Mouse (Mus musculus): ENCODE measurements around the gene Hnf4a. TPM values are rescaled to one million over a fixed set of nuclear protein-coding genes. Genes with fewer than 3 reads are reported as not detected.
A peak's percentile ranks its signal among the peaks of the same experiment; 100 is the strongest.

Gene Hnf4a
- polyA plus RNA-seq, 1 experiment from 2014 or later, result 0.11 TPM

DNA sequence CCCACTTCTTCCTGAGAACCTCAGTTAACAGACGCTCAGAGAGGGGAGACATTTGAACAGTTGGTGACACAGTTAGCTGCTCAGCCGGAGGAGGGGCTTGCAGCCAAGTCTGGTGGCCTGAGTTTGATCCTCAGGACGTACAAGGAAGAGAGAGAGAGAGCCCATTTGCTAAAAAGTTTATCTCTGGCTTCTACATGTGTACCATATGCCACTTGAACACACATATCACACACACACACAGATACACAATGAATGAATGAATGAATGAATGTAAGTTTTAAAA lies 90.2 kb downstream of the Hnf4a start:
- Histone ChIP-seq H3K27me3 (ENCODE audit: insufficient read depth, low read length) (no peaks in the 10 kb centered on the region), H3K27ac (ENCODE audit: low read depth) (peak overlapping the region; percentile 74), H3K36me3 (ENCODE audit: insufficient read depth) (no peaks in the 10 kb centered on the region), H3K4me1 (ENCODE audit: insufficient read depth) (peaks cover 10% of the 10 kb centered on the region; the same call in 1 of the 2 replicates), H3K9ac (no peak overlapping the region), H3K4me2 (no peak overlapping the region), H3K9me3 (ENCODE audit: low read depth, low read length) (no peaks in the 10 kb centered on the region), H3K4me3 (ENCODE audit: low read depth, low read length) (no peak overlapping the region)
- no peak for ATAC-seq (ENCODE audit: insufficient read depth)
- no peak for DNase-seq
- 57% methylated on average over 3 of the region's 3 CpGs for WGBS
- TF ChIP-seq CTCF (IDR thresholded peaks at IDR 0.05; ENCODE audit: low read depth), result no peak

GRCm38 (mm10) chr2:163597661-163598060 lies 91.1 kb downstream of the Hnf4a start:
- Histone ChIP-seq H3K4me1 (ENCODE audit: insufficient read depth) (peaks cover 11% of the 10 kb centered on the region; the same call in 1 of the 2 replicates), H3K9ac (no peak overlapping the region), H3K27me3 (ENCODE audit: insufficient read depth, low read length) (no peaks in the 10 kb centered on the region), H3K9me3 (ENCODE audit: low read depth, low read length) (no peaks in the 10 kb centered on the region), H3K4me3 (ENCODE audit: low read depth, low read length) (no peak overlapping the region), H3K27ac (ENCODE audit: low read depth) (no peak overlapping the region), H3K36me3 (ENCODE audit: insufficient read depth) (no peaks in the 10 kb centered on the region), H3K4me2 (no peak overlapping the region)
- peak; percentile 48 for DNase-seq
- peak; percentile 52 for TF ChIP-seq CTCF (IDR thresholded peaks at IDR 0.05; ENCODE audit: low read depth)
- ATAC-seq (ENCODE audit: insufficient read depth), result no peak
- 52% methylated on average over 4 of the region's 4 CpGs for WGBS

- no peak for ATAC-seq (ENCODE audit: insufficient read depth)
- 7% methylated on average over 1 of the region's 1 CpGs for WGBS
- Histone ChIP-seq H3K4me2 (no peak overlapping the region), H3K36me3 (ENCODE audit: insufficient read depth) (no peaks in the 10 kb centered on the region), H3K4me3 (ENCODE audit: low read depth, low read length) (no peak overlapping the region), H3K27me3 (ENCODE audit: insufficient read depth, low read length) (no peaks in the 10 kb centered on the region), H3K9ac (no peak overlapping the region), H3K27ac (ENCODE audit: low read depth) (no peak overlapping the region), H3K9me3 (ENCODE audit: low read depth, low read length) (no peaks in the 10 kb centered on the region), H3K4me1 (ENCODE audit: insufficient read depth) (peaks cover 11% of the 10 kb centered on the region; the same call in 1 of the 2 replicates)
- peak; percentile 79 for DNase-seq
- TF ChIP-seq CTCF (IDR thresholded peaks at IDR 0.05; ENCODE audit: low read depth), result peak; percentile 86
Measured at GRCm38 (mm10) chr2:163599226-163599625, 92.6 kb downstream of the Hnf4a start.

GRCm38 (mm10) chr2:163601066-163601465 lies 94.5 kb downstream of the Hnf4a start:
- TF ChIP-seq CTCF (IDR thresholded peaks at IDR 0.05; ENCODE audit: low read depth), result no peak
- WGBS, result 80% methylated on average over 7 of the region's 7 CpGs
- Histone ChIP-seq H3K9me3 (ENCODE audit: low read depth, low read length) (no peaks in the 10 kb centered on the region), H3K27ac (ENCODE audit: low read depth) (no peak overlapping the region), H3K4me1 (ENCODE audit: insufficient read depth) (peaks cover 11% of the 10 kb centered on the region; the same call in 1 of the 2 replicates), H3K27me3 (ENCODE audit: insufficient read depth, low read length) (no peaks in the 10 kb centered on the region), H3K36me3 (ENCODE audit: insufficient read depth) (no peaks in the 10 kb centered on the region), H3K9ac (no peak overlapping the region), H3K4me2 (no peak overlapping the region), H3K4me3 (ENCODE audit: low read depth, low read length) (no peak overlapping the region)
- DNase-seq (no peak), ATAC-seq (ENCODE audit: insufficient read depth) (no peak)

DNA sequence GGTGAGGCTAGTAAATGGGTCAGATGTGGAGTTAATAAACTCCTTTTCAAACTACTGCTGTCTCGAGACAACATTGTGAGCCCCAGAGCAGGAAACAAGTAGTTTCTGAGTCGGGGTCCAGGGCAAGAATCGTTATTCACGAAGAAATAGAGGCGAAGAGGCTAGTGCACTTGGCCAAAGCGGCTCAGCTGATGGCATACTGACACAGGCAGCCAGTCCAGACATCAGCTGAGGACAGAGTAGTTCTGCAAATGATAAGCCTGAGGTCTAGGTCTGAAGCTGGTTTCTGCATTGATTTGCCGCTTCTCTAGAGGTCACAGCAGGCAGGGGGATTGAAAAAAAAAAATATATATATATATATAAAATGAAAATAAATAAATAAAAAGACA lies 95.1 kb downstream of the Hnf4a start:
- no peak for TF ChIP-seq CTCF (IDR thresholded peaks at IDR 0.05; ENCODE audit: low read depth)
- Histone ChIP-seq H3K27ac (ENCODE audit: low read depth) (no peak overlapping the region), H3K4me1 (ENCODE audit: insufficient read depth) (peaks cover 5% of the 10 kb centered on the region; the same call in 1 of the 2 replicates), H3K27me3 (ENCODE audit: insufficient read depth, low read length) (no peaks in the 10 kb centered on the region), H3K9ac (peak overlapping the region; percentile 91), H3K4me3 (ENCODE audit: low read depth, low read length) (peak overlapping the region; percentile 91), H3K9me3 (ENCODE audit: low read depth, low read length) (no peaks in the 10 kb centered on the region), H3K36me3 (ENCODE audit: insufficient read depth) (no peaks in the 10 kb centered on the region), H3K4me2 (peak overlapping the region; percentile 81)
- ATAC-seq (ENCODE audit: insufficient read depth) (no peak), DNase-seq (no peak)
- WGBS, result 70% methylated on average over 7 of the region's 7 CpGs

GRCm38 (mm10) chr2:163602101-163602971 lies 95.7 kb downstream of the Hnf4a start, which contains the start of gene Ttpal:
TSS of gene Ttpal (plus strand) at chr2:163602314.
- 1% methylated on average over 57 of the region's 57 CpGs for WGBS
- peak within 1 kb of the TSS; percentile 91 for H3K9ac ChIP-seq
- no peaks in the 10 kb centered on the region for H3K27me3 ChIP-seq (ENCODE audit: insufficient read depth, low read length)

GRCm38 (mm10) chr2:163606161-163606560 lies 99.6 kb downstream of the Hnf4a start:
- 84% methylated on average over 7 of the region's 7 CpGs for WGBS
- no peak for ATAC-seq (ENCODE audit: insufficient read depth)

More at GRCm38 (mm10) chr2:163602101-163602971, 95.7 kb downstream of the Hnf4a start, which contains the start of gene Ttpal:
- TF ChIP-seq CTCF (IDR thresholded peaks at IDR 0.05; ENCODE audit: low read depth), result peak; percentile 70
- H3K36me3 ChIP-seq (ENCODE audit: insufficient read depth), result 0 out of 2 replicates have a peak, but pooled peaks cover 2% of the 10 kb centered on the region
- no peaks in the 10 kb centered on the region for H3K9me3 ChIP-seq (ENCODE audit: low read depth, low read length)
- peak within 1 kb of the TSS; percentile 91 for H3K4me3 ChIP-seq (ENCODE audit: low read depth, low read length)
- H3K4me1 ChIP-seq (ENCODE audit: insufficient read depth), result 0 out of 2 replicates have a peak, but pooled peaks cover 3% of the 10 kb centered on the region
- peak within 1 kb of the TSS; percentile 85 for H3K27ac ChIP-seq (ENCODE audit: low read depth)
- peak; percentile 94 for DNase-seq
- peak within 1 kb of the TSS; percentile 81 for H3K4me2 ChIP-seq
- peak; percentile 95 for ATAC-seq (ENCODE audit: insufficient read depth)

More at GRCm38 (mm10) chr2:163606161-163606560, 99.6 kb downstream of the Hnf4a start:
- no peak for DNase-seq
- H3K36me3 ChIP-seq (ENCODE audit: insufficient read depth), result peaks cover 17% of the 10 kb centered on the region; the same call in 1 of the 2 replicates
- no peak for TF ChIP-seq CTCF (IDR thresholded peaks at IDR 0.05; ENCODE audit: low read depth)
- no peak overlapping the region for H3K4me2 ChIP-seq
- 0 out of 2 replicates have a peak, but pooled peaks cover 3% of the 10 kb centered on the region for H3K4me1 ChIP-seq (ENCODE audit: insufficient read depth)
- no peak overlapping the region for H3K27ac ChIP-seq (ENCODE audit: low read depth)
- H3K9me3 ChIP-seq (ENCODE audit: low read depth, low read length), result no peaks in the 10 kb centered on the region
- no peaks in the 10 kb centered on the region for H3K27me3 ChIP-seq (ENCODE audit: insufficient read depth, low read length)
- no peak overlapping the region for H3K9ac ChIP-seq
- no peak overlapping the region for H3K4me3 ChIP-seq (ENCODE audit: low read depth, low read length)
